Mouse (Mus musculus) left cerebral cortex, postnatal 10 days (tissue): Measurements from ENCODE around the gene Olfr1009. TPM values are rescaled to one million over a fixed set of nuclear protein-coding genes. Genes with fewer than 3 reads are reported as not detected.
A peak's percentile ranks its signal among the peaks of the same experiment; 100 is the strongest.
"Not testable (repeated sequence)": the region's sequence is repeated elsewhere in the genome, so short reads cannot be mapped to it uniquely, and the experiment has no call there.

ENCODE experiments used
- DNase-seq, 2 experiments: peaks; one replicate each; pipeline ENCODE4 v3.0.0; 2021 to 2022; ENCODE audit warnings: low spot score in 2 of 2, mixed read lengths in 1 of 2; ENCODE audit errors: extremely low spot score in 1 of 2
- intact Hi-C: fragments of 180-260 bp; cut with DNase I; formaldehyde crosslinking; loops from one replicate; pipeline ENCODE4 v1.15.1; 2025
- total RNA-seq, 2 experiments: library from RNA; stranded (reverse); gene quantifications; 2 replicates each; pipeline ENCODE4 v1.2.3; 2021

Olfr1009 gene
- not detected for total RNA-seq

GRCm38 (mm10) chr2:85715119-85715518, at the start of gene Olfr1009:
Olfr1009 (plus strand) TSS chr2:85715419.
- intact Hi-C loops = no loop called here
- no peak for DNase-seq

DNA sequence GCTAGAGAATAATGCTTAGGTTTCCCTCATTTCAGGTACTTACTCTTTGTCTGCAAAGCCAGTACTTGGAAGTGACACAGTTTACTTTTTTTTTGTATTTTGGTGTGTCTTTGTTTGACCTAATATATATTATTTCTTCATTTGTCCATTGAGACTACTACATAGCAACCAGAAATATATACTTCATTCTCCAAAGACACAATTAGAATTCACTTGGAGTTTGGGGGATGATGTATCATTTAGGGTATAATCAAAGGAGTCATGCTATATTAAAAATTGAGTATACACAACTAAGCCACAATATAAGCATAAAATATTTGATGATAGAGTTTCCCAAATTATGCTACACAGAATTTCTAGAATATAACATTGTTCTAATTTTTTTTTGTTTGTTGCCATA, 36.6 kb upstream of the Olfr1009 start, which contains the start of gene Olfr1006:
TSS of gene Olfr1006 (minus strand) at position 101 of the 400 bp plus-strand sequence.
- intact Hi-C loops = no loop called here

DNA sequence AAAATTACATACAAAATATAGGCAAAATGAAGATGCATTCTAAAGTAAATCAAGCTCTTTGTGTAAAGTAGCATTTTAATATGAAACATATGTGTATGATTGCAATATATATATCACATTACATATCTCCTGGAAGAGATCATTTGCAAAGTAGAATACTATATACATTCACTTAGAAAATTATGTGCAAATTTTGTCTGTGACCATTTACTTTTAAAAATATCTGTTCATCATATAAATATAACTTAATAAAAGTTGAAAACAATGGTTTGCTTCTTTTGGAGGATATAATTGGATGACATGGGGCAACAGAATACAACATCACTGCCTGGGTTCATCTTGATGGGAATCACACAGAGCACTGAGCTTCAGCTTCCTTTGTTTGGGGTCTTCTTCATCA, 26.1 kb upstream of the Olfr1009 start, which contains the start of gene Olfr1008:
TSS of gene Olfr1008 (plus strand) at position 301 of the 400 bp plus-strand sequence.
- intact Hi-C loops = no loop called here
- no peak for DNase-seq

More for the DNA sequence above, 36.6 kb upstream of the Olfr1009 start, which contains the start of gene Olfr1006:
- no peak for DNase-seq

DNA sequence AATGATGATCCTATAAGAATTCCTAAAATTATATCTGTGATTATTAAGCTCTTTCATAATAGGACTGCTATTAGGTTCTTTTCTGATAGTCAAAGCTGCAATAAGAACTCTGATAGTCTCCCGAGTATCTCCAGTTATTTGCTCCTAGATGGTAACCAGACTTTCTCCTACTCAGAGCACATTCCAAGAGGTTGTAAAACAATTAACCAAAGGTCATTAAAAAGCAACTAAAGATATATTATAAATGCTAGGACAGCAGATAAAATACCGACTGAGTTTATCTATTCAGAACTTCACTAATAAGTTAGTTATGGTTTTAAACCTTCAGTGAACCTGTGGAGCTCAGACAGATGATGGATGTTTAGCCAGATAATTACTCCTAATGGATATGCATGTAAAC, 4.5 kb upstream of the Olfr1009 start:
- DNase-seq, intact Hi-C loops: not testable (repeated sequence)

DNA sequence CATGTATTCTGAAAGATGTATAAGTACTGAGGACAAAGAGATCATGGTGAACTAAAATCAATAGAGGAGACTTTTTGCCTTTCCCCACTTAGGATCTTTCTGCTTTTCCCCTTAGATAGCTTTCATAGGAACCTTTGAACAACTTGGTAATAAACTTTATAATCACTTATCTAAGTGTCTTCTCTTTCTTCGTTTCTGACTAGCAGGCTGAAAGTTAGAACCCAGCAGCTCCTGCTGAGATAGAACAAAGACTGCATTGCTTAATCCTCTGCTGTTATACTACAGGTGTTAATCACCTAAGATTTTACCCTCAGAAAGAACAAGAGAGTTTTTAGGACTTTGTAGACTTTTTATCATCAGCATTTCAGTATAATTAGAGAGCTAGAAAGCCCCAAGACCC, 4.1 kb upstream of the Olfr1009 start:
- intact Hi-C loops = no loop called here

DNA sequence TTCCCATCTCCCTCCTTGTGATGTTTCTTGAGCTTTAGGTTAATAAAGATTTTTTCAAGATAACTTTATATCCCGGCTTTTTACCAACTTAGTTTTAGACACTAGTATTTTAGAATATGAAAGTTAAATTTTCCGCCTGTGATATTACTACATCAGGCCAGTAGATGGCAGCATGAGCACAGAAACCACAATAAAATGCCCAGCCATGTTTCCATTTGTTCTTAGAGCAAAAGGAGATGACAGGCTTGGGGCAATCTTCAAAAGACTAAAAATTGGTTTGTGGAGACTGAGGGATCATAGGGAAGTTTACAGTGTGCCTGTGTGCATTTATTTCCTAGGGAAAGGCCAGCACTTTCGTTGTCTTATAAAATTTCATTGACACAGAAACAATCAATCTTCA, 10.6 kb downstream of the Olfr1009 start:
- intact Hi-C loops = loop anchor here (5.0 kb wide), 1 partner anchor 737 kb away; no protein-coding TSS in a partner anchor
- DNase-seq = peak in 1 of 2 experiments; percentile 44

More for the DNA sequence above, 4.1 kb upstream of the Olfr1009 start:
- no peak for DNase-seq

DNA sequence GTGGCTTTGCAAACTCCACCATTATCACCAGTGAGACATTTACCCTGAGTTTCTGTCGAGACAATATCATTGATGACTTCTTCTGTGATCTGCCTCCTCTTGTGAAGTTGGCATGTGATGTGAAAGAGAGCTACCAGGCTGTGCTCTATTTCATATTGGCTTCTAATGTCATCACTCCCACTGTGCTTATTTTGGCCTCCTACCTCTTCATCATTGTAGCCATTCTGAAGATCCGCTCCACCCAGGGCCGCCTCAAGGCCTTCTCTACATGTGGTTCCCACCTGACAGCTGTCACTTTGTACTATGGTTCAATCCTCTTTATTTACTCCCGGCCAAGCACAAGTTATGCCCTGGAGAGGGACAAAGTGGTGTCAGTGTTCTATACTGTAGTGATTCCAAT, 38.6 kb downstream of the Olfr1009 start:
- no peak for DNase-seq
- intact Hi-C loops = no loop called here

- intact Hi-C loops = no loop called here
- DNase-seq = no peak
These were observed 47.4 kb downstream of the Olfr1009 start, which contains the start of gene Olfr1012 for GRCm38 (mm10) chr2:85762666-85763065. Olfr1012 (minus strand) TSS chr2:85762766.

DNA sequence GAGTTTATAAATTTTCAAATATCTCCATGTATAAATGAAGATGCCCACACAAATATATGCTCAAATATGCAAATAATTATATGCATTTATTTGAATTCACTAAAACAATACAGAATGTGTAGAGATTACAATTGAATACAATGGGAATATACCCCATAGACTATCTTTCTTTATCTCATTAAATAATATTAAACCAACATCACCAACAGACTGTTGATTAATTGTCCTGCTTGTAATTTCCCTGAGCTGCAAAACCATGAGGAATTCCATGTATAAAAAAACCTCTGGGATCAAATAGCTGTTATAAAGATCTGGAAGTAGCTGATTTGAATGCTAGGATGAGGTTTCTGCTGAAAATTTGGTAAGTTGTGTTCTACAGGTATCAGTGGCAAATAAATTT, 51.6 kb downstream of the Olfr1009 start, which contains the start of gene Olfr1013:
TSS of gene Olfr1013 (plus strand) at position 301 of the 400 bp plus-strand sequence.
- DNase-seq = no peak
- intact Hi-C loops = no loop called here

- intact Hi-C loops = no loop called here
- no peak for DNase-seq
These were observed 57.2 kb downstream of the Olfr1009 start, which contains the start of gene Olfr1014 for GRCm38 (mm10) chr2:85772413-85772812. Olfr1014 (plus strand) TSS chr2:85772713.

Other genes starting within 250 kb of the Olfr1009 start
- gene 4833423E24Rik, start 196.4 kb upstream of the Olfr1009 start, total RNA-seq = under 1 TPM; 0.20 to 0.28 TPM
- gene Olfr996, start 136.2 kb upstream of the Olfr1009 start, total RNA-seq = not detected
- gene Olfr998, start 126.5 kb upstream of the Olfr1009 start, total RNA-seq = not detected
- not detected for gene Olfr1000, start 103.5 kb upstream of the Olfr1009 start, total RNA-seq
- not detected for gene Olfr1002, start 64.7 kb upstream of the Olfr1009 start, total RNA-seq
- not detected for gene Olfr154, start 51.0 kb upstream of the Olfr1009 start, total RNA-seq
- gene Olfr1006, start 36.7 kb upstream of the Olfr1009 start, total RNA-seq = not detected
- gene Olfr1008, start 26.0 kb upstream of the Olfr1009 start, total RNA-seq = not detected
- gene Olfr1012, start 47.3 kb downstream of the Olfr1009 start, total RNA-seq = not detected
- gene Olfr1013, start 51.7 kb downstream of the Olfr1009 start, total RNA-seq = not detected
- gene Olfr1014, start 57.3 kb downstream of the Olfr1009 start, total RNA-seq = not detected
- gene Olfr1015, start 66.6 kb downstream of the Olfr1009 start, total RNA-seq = not detected
- gene Olfr1016, start 87.1 kb downstream of the Olfr1009 start, total RNA-seq = not detected
- gene Olfr1018, start 103.1 kb downstream of the Olfr1009 start, total RNA-seq = not detected
- not detected for gene Olfr1019, start 130.1 kb downstream of the Olfr1009 start, total RNA-seq
- gene Olfr1020, start 131.6 kb downstream of the Olfr1009 start, total RNA-seq = not detected
- gene Olfr1022, start 153.2 kb downstream of the Olfr1009 start, total RNA-seq = not detected
- gene Olfr1023, start 170.2 kb downstream of the Olfr1009 start, total RNA-seq = not detected
- gene Olfr1024, start 189.6 kb downstream of the Olfr1009 start, total RNA-seq = not detected
- not detected for gene Olfr1025-ps1, start 199.8 kb downstream of the Olfr1009 start, total RNA-seq
- not detected for gene Olfr1026, start 206.1 kb downstream of the Olfr1009 start, total RNA-seq
- not detected for gene Olfr1028, start 235.0 kb downstream of the Olfr1009 start, total RNA-seq